Mouse (Mus musculus) adipose tissue, adult 10 weeks (tissue): Measurements from ENCODE around the gene Catspere2. TPM values are rescaled to one million over a fixed set of nuclear protein-coding genes. Genes with fewer than 3 reads are reported as not detected.

Experiments
- polyA plus RNA-seq: library from polyadenylated mRNA; stranded (reverse); fragments of 350-450 nt; fragmentation: Illumina TruSeq; extraction: RNeasy Lipid Tissue Mini Kit (QIAGEN cat#74804); gene quantifications from one replicate; pipeline ENCODE4 v1.2.3, GENCODE M21; 2014; ENCODE audit warnings: low read depth, low replicate concordance

Gene Catspere2
- polyA plus RNA-seq: 1.8 TPM

DNA sequence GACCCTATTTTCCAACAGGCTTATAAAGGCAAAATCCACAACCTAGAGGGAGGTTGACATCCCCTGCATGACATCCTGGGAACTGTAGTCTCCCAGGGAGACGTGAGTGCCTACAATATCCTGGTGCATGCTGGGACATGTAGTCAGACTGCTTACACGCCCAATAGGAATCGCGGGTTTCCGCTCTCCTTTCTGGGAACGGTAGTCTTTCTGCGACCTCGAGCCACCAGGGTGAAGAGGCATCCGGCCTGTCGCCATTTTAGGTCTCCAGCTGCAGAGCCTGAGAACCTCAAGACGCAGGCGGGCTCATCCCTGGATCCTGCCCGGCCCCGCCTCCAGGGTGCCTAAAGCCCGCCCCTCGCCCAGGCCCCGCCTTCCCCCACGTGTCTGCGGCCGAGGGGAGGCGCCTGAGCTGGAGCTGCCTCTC lies at the start of gene Catspere2:
Gene Catspere2, plus strand, starts transcription at position 400 of the 427 bp plus-strand sequence.

DNA sequence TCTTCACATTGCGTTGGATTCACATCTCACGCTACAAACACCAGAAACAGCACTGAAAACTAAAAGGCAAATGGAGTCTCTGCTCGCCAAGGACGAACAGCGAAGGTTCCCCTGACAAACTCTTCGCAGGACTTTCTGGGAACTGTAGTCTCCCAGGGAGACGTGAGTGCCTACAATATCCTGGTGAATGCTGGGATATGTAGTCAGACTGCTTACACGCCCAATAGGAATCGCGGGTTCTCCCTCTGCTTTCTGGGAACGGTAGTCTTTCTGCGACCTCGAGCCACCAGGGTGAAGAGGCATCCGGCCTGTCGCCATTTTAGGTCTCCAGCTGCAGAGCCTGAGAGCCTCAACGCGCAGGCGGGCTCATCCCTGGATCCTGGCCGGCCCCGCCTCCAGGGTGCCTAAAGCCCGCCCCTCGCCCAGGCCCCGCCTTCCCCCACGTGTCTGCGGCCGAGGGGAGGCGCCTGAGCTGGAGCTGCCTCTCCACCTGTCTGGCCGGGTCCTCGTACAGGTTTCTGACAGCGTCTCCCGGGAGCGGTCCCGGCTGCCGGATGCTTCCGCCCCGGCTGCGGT lies 204.1 kb downstream of the Catspere2 start, which contains the start of gene Desi2:
Gene Desi2, plus strand, starts transcription at position 202 of the 576 bp plus-strand sequence.

Other genes starting within 250 kb of the Catspere2 start
- 41.3 TPM for gene Adss, start 186.9 kb upstream of the Catspere2 start, polyA plus RNA-seq
- gene Desi2, start 204.0 kb downstream of the Catspere2 start, polyA plus RNA-seq: 8.2 TPM